Mouse (Mus musculus) embryonic facial prominence, embryonic 10.5 days (tissue): ENCODE data around the gene Cd300lb. TPM values are rescaled to one million over a fixed set of nuclear protein-coding genes. Genes with fewer than 3 reads are reported as not detected.
"Not testable (repeated sequence)": the region's sequence is repeated elsewhere in the genome, so short reads cannot be mapped to it uniquely, and the experiment has no call there.

Experiments used
- DNase-seq: peaks from one replicate; pipeline ENCODE4 v3.0.0-alpha.2; 2017; ENCODE audit warnings: low spot score
- H3K27ac ChIP-seq: fragments of 300-500 bp; sonication (generic); replicated peaks from 2 replicates; pipeline ENCODE4 v1.5.1; 2016; ENCODE audit warnings: mild to moderate bottlenecking
- H3K27me3 ChIP-seq: fragments of 300-500 bp; sonication (generic); replicated peaks from 2 replicates; pipeline ENCODE4 v1.6.1; 2016; ENCODE audit warnings: low read depth, mild to moderate bottlenecking; ENCODE audit not compliant: poor library complexity, severe bottlenecking
- H3K36me3 ChIP-seq: fragments of 300-500 bp; sonication (generic); replicated peaks from 2 replicates; pipeline ENCODE4 v1.6.1; 2016; ENCODE audit warnings: mild to moderate bottlenecking, moderate library complexity
- H3K4me1 ChIP-seq: fragments of 300-500 bp; sonication (generic); 2 replicates; pipeline ENCODE4 v1.6.1; 2016
- H3K4me3 ChIP-seq: fragments of 300-500 bp; sonication (generic); 2 replicates; pipeline ENCODE4 v1.5.1; 2016; ENCODE audit warnings: mild to moderate bottlenecking, moderate library complexity
- H3K9me3 ChIP-seq: fragments of 300-500 bp; sonication (generic); 2 replicates; pipeline ENCODE4 v1.6.1; 2016; ENCODE audit warnings: mild to moderate bottlenecking
- WGBS: fragments of 180-500 bp; shearing (Covaris S2); methylation state at CpG from one replicate; pipeline ENCODE4 v1.1.7; 2016; 5-methylcytosine and 5-hydroxymethylcytosine counted together
- polyA plus RNA-seq: library from polyadenylated mRNA; unstranded; fragments of >200 nt; fragmentation: Nextera tagmentation; extraction: Ambion mirVana; gene quantifications from 2 replicates; pipeline ENCODE4 v1.2.1, GENCODE M21; 2016

Cd300lb gene
- polyA plus RNA-seq, 1 experiment from 2014 or later = 0.10 TPM

DNA sequence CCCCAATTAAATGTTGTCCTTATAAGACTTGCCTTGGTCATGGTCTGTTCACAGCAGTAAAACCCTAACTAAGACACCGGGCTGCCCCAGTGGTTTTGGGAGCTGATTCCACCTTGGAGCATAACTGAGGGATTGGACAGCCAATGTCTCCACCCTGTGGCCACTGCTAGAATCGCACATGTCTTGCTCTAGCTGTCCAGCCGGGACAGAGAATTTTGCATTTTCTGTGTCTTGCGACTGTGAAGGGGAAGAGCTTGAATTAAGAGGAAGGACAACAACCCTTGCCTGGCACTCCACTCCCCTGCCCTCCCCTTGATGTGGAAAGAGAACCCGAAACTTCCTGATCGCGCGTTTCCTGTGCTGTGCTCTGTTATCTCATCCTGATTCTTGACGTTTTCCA is 21.3 kb downstream of the Cd300lb start:
- H3K27me3 ChIP-seq = no peaks in the 10 kb centered on the region
- H3K4me1 ChIP-seq = no peaks in the 10 kb centered on the region
- H3K27ac ChIP-seq = no peak overlapping the region
- peak; percentile 85 for DNase-seq
- H3K36me3 ChIP-seq = no peaks in the 10 kb centered on the region
- no peak overlapping the region for H3K4me3 ChIP-seq
- no peaks in the 10 kb centered on the region for H3K9me3 ChIP-seq
- WGBS = 20% methylated on average over 9 of the region's 9 CpGs

DNA sequence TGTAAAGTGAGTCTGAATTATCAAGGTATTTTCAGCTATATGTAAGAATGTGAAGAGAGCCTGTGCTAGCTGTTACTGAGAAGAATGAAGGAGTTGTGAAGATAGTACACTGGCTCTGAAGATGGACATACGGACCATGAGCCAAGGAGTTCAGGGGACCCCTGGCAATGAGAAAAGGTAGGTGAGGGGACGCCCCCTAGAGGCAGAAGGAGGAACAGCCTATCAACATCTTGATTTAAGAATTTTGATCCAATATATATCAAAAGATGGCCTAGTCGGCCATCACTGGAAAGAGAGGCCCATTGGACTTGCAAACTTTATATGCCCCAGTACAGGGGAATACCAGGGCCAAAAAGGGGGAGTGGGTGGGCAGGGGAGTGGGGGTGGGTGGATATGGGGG is 24.6 kb downstream of the Cd300lb start:
- not testable (repeated sequence) for H3K4me3 ChIP-seq, H3K36me3 ChIP-seq, H3K9me3 ChIP-seq, DNase-seq, H3K27ac ChIP-seq, H3K27me3 ChIP-seq, H3K4me1 ChIP-seq
- 47% methylated on average over 3 of the region's 3 CpGs for WGBS

DNA sequence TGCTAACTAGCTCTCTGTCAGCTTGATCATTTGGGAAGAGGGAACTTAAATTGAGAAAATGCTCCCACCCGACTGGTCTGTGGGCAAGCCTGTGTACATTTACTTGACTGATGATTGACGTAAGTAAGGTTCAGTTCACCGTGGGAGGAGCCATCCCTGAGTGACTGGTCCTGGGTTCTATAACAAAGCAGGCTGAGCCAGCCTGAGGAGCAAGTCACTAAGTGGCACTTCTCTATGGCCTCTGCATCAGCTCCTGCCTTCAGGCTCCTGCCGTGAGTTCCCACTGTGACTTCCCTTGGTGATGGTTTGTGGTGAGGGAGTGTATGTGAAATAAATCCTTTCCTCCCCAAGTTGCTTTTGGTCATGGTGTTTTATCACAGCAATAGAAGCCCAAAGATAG is 26.1 kb downstream of the Cd300lb start:
- Histone ChIP-seq H3K27ac (no peak overlapping the region), H3K4me1 (no peaks in the 10 kb centered on the region), H3K36me3 (no peaks in the 10 kb centered on the region), H3K9me3 (no peaks in the 10 kb centered on the region), H3K27me3 (no peaks in the 10 kb centered on the region), H3K4me3 (no peak overlapping the region)
- no peak for DNase-seq
- WGBS = 60% methylated on average over 4 of the region's 4 CpGs

DNA sequence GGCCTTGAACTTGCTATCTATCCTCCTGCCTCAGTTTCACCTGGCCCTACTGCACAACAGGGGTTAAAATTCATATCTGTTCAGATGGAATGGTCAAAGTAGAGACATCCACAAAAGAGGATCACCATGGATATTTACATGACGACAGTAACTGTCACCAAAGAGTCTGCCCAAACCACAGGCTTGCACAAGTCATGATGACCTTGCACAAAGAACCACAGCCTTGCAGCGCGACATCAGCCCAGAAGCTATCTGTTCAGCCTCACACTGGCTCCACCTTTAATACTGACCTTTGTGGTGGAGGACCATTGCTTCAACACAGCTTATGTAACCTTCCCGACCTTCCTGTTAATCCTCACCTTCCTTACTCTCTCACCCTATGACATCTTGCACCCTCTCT is 26.6 kb downstream of the Cd300lb start:
- H3K36me3 ChIP-seq = no peaks in the 10 kb centered on the region
- no peaks in the 10 kb centered on the region for H3K9me3 ChIP-seq
- H3K27me3 ChIP-seq = no peaks in the 10 kb centered on the region
- H3K27ac ChIP-seq = no peak overlapping the region
- no peak overlapping the region for H3K4me3 ChIP-seq
- no peaks in the 10 kb centered on the region for H3K4me1 ChIP-seq
- DNase-seq = no peak
- WGBS = 78% methylated on average over 4 of the region's 4 CpGs

DNA sequence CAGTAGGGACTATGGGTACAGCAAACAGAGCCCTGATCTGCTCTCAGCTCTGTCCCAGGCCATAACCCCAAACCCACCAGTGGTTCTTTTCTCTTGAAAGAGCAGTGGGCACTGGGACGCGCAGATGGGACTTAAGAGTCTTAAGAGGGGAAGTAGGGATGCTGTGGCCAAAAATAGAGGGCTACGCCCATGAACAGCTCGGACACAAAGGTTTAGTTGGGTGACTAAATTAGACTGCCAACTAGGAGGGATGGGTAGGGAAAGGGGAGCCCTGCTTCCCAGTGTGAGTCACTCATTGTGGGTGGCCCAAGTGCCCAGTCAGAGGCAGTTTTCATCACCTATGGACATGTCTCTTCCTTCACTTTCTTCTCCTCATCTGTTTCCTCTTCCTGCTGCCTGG is 31.0 kb downstream of the Cd300lb start:
- 93% methylated on average over 4 of the region's 4 CpGs for WGBS
- Histone ChIP-seq H3K4me1 (no peaks in the 10 kb centered on the region; the same call in 1 of the 2 replicates), H3K36me3 (no peaks in the 10 kb centered on the region), H3K9me3 (no peaks in the 10 kb centered on the region), H3K27ac (no peak overlapping the region), H3K4me3 (no peak overlapping the region), H3K27me3 (no peaks in the 10 kb centered on the region)
- no peak for DNase-seq

DNA sequence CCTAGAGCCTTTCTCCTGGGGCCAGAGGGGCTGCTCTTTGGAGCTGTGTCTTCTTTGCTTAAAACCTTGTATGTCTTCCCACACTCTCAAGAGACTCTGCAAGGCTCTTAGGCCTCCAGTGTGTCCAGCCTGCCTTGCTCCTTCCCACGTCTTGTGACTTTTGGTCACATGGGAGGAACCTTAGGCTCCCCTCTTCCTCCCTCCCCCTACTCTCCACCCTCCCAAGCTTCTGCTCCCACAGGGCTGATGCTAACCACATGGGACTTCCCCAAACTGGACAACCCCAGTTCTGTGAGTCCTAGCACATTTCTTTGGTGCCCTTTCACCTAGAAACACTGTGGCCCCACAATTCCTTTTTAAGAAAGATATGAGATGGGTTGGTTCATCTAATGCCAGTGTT is 36.2 kb downstream of the Cd300lb start:
- Histone ChIP-seq H3K27me3 (no peaks in the 10 kb centered on the region), H3K4me3 (no peak overlapping the region), H3K4me1 (peaks cover 6% of the 10 kb centered on the region; the same call in 1 of the 2 replicates), H3K27ac (no peak overlapping the region; the same call in 1 of the 2 replicates), H3K36me3 (no peaks in the 10 kb centered on the region), H3K9me3 (no peaks in the 10 kb centered on the region)
- no peak for DNase-seq
- 45% methylated on average over 1 of the region's 1 CpGs for WGBS

DNA sequence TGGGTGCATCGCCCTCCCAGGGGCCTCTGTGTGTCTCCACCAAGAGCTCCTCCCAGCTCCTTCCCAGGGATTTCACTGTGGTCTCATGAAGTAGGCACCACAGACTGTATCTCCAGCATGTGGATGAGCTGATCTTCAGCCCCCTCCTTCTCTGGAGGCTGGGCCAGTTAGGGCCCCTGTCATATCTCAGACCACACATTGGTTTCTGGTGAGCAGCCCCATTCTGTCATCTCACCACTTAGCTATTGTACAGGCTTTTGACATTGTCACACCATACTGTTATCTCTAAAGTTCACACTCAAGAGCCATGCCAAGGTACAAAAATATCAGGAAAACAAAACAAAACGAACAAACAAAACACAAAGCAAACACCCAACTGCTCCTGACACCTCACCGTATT is 38.1 kb downstream of the Cd300lb start:
- H3K27ac ChIP-seq = no peak overlapping the region

DNA sequence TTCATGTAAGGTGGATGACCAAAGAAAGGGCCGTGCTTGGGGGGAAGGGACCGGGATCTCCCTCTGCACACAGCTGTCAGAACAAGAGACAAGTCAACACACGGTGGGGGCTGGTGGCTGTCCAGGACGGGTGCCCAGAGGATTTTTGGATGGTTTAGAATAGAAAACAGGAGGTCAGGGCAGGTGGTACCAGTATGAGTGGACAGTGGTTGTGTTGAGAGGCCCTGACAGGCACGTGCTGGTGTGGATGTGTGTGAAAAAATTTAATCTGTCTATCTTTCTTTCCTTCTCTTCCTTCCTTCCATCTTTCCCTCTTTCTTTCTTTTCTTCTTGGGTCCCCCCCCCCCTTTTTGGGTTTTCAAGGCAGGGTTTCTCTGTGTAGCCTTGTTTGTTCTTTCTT is 43.6 kb downstream of the Cd300lb start:
- no peak overlapping the region for H3K4me3 ChIP-seq
- DNase-seq = no peak
- H3K9me3 ChIP-seq = no peaks in the 10 kb centered on the region
- no peaks in the 10 kb centered on the region for H3K27me3 ChIP-seq
- no peak overlapping the region for H3K27ac ChIP-seq
- 60% methylated on average over 5 of the region's 5 CpGs for WGBS
- H3K36me3 ChIP-seq = no peaks in the 10 kb centered on the region
- peaks cover 9% of the 10 kb centered on the region for H3K4me1 ChIP-seq

More for the DNA sequence above, 38.1 kb downstream of the Cd300lb start:
- Histone ChIP-seq H3K27me3 (no peaks in the 10 kb centered on the region), H3K4me3 (no peak overlapping the region), H3K36me3 (no peaks in the 10 kb centered on the region), H3K9me3 (no peaks in the 10 kb centered on the region), H3K4me1 (peaks cover 6% of the 10 kb centered on the region; the same call in 1 of the 2 replicates)
- WGBS = 86% methylated on average over 3 of the region's 3 CpGs
- DNase-seq = no peak

DNA sequence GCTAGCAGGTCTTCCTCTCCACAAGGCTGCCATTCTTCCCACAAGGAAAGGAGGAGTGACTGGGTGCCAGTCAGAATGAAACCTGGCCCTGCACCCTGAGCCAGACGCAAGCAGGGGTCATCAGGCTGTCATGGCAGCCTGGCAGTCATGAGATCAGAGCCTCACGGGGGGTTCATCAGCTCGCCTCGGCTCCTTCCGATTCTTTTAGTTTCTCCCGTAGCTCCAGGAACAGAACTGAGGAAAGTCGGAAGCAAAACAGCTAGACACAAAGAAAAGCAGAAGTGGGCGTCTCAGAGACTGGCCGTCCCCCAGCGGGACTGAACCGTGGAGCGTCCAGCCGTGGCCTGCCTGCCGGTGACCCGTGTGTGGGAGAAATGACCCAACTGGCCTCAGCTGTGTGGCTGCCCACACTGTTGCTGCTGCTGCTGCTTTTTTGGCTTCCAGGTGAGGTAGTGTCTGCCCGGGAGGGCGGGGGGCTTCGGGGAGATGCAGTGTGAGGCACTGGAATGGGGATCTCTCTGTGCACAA is 44.1 kb downstream of the Cd300lb start, which contains the start of gene Cd300a:
Cd300a (plus strand) TSS at position 51 of the 528 bp plus-strand sequence.
- no peaks in the 10 kb centered on the region for H3K27me3 ChIP-seq
- H3K9me3 ChIP-seq = no peaks in the 10 kb centered on the region
- DNase-seq = no peak
- H3K27ac ChIP-seq = 0 out of 2 replicates have a peak within 1 kb of the TSS, but pooled peaks have one; percentile 69
- 0 out of 2 replicates have a peak within 1 kb of the TSS, but pooled peaks have one; percentile 6 for H3K4me3 ChIP-seq
- 73% methylated on average over 18 of the region's 18 CpGs for WGBS
- H3K36me3 ChIP-seq = no peaks in the 10 kb centered on the region
- H3K4me1 ChIP-seq = peaks cover 9% of the 10 kb centered on the region

DNA sequence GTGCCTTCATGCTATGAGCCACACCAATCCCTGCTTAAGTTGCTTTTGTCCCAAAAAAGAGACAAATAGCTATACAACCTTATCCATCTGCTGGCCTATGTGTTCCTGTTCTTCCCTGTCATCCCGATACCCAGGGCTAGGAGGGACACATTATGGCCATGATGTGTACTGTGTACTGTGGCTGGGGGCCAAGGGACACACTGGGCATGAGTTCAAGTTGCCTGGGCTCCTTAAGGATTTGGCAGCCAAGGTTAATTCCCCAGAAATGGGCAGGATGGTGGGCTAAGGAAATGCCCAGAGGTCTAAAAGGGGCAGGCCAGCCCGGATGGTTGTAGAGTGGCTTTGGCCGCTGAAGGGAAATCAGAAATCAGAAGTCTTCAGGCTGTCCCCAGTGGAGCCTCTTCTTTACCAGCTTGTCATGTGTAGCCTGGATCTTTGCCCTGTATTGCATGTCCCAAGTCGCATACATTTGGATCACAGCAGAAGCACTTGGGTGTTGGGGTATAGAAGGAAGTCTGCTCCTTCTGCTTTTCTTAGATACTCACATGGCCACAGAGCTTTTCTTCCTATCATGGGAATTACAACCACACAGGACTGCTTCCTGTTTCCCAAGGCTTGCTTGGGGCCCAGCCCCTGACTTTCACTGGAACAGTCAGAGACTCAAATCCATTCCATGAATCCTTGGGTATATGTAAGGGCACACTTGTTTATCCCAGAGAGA is 49.6 kb downstream of the Cd300lb start:
- DNase-seq = no peak
- Histone ChIP-seq H3K9me3 (no peaks in the 10 kb centered on the region), H3K27ac (no peak overlapping the region), H3K4me3 (no peak overlapping the region), H3K36me3 (no peaks in the 10 kb centered on the region), H3K4me1 (peaks cover 11% of the 10 kb centered on the region), H3K27me3 (no peaks in the 10 kb centered on the region)
- 91% methylated on average over 4 of the region's 4 CpGs for WGBS

DNA sequence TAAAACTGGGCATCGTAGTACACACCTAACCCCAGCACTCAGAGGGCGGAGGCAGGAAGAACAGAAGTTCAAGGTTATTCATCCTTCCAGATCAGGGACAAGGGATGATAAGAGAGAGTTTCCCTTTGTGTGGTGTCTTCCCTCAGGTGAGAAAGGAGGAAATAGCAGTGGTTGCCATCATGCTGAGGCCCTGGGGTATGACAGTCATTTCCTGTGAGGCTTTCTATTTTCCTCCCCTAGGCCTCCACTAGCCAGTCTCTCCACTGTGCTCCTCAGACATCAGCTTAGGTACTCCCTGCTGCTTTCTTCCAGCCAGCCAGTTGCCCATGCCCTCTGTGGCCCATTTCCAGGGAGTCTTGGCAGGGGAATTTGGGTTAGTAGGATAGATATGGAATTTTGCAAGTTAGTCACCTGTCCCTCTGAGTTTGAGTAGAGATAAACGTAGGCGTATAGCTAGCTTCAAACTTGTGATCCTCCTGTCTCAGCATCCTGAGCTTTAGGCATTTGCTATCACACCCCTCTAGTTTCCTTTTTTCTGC is 50.9 kb downstream of the Cd300lb start:
- WGBS = 91% methylated on average over 4 of the region's 4 CpGs
- Histone ChIP-seq H3K4me1 (peaks cover 11% of the 10 kb centered on the region), H3K27me3 (no peaks in the 10 kb centered on the region), H3K36me3 (no peaks in the 10 kb centered on the region), H3K4me3 (no peak overlapping the region), H3K27ac (no peak overlapping the region), H3K9me3 (no peaks in the 10 kb centered on the region)
- no peak for DNase-seq

DNA sequence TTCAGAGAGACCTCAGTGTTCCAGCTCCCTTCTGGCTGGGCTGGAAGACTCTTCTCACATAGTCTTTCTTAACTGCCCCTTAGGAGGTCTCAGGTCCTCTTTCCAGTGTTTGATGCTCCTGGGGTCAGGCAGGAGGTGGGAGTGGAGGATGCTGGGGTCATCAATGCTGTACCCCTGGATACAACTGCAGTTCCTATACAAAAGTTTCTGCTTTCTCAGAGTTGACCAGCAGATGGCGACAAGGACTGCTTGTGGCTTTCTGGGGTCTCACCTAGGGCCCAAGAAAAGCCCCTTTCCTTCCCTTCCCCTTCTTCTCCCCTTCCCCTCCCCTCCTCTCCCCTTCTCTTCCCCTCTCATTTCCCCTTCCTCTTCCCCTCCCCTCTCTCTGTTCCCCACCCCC is 53.6 kb downstream of the Cd300lb start:
- Histone ChIP-seq H3K36me3 (no peaks in the 10 kb centered on the region), H3K27ac (no peak overlapping the region), H3K27me3 (no peaks in the 10 kb centered on the region), H3K4me3 (no peak overlapping the region), H3K4me1 (peaks cover 33% of the 10 kb centered on the region), H3K9me3 (no peaks in the 10 kb centered on the region)
- DNase-seq = peak; percentile 45
- WGBS = 0% methylated on average over 1 of the region's 1 CpGs

DNA sequence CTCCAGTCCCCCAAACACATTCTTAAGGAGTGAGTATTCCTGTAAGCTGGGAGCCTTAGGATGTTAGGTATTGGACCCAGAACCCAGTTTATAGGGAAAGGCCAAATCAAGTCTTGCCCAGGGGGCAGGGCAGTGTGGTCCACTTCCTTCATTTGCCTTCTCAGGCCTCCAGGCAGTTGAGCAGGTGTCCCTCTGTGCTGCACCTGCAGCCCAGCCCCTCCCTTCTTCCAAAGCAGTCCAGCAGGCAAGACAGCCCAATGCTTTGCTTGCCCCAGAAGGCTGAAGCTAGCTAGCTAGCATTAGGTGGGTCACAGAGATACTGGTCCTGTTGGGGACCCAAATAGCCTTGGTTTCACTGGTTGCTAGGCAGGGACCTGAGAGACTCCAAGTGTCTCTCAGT is 54.0 kb downstream of the Cd300lb start:
- DNase-seq = no peak
- Histone ChIP-seq H3K27me3 (no peaks in the 10 kb centered on the region), H3K4me3 (no peak overlapping the region), H3K4me1 (peaks cover 37% of the 10 kb centered on the region), H3K9me3 (no peaks in the 10 kb centered on the region), H3K27ac (no peak overlapping the region), H3K36me3 (no peaks in the 10 kb centered on the region)
